Mouse (Mus musculus): ENCODE results near the gene Rnf41. TPM values are rescaled to one million over a fixed set of nuclear protein-coding genes. Genes with fewer than 3 reads are reported as not detected.

The Rnf41 gene
- total and polyA plus RNA-seq, 3 experiments: 28.4 to 41.7 (median 39.1) TPM

- no peak for DNase-seq
Observed at GRCm38 (mm10) chr10:128385902-128386301, 25.6 kb upstream of the Rnf41 start.

GRCm38 (mm10) chr10:128388941-128389340 lies 22.5 kb upstream of the Rnf41 start:
- DNase-seq: no peak

GRCm38 (mm10) chr10:128389570-128389969 lies 21.9 kb upstream of the Rnf41 start:
- DNase-seq: peak; percentile 89

GRCm38 (mm10) chr10:128390366-128390765 lies 21.1 kb upstream of the Rnf41 start:
- peak; percentile 77 for DNase-seq

GRCm38 (mm10) chr10:128391850-128392249 lies 19.6 kb upstream of the Rnf41 start:
- DNase-seq: no peak

- no peak for DNase-seq
Observed at GRCm38 (mm10) chr10:128396017-128396673, 15.3 kb upstream of the Rnf41 start.

- no peak for DNase-seq
Observed at GRCm38 (mm10) chr10:128396716-128397264, 14.7 kb upstream of the Rnf41 start.

- peak; percentile 60 for DNase-seq
Observed at GRCm38 (mm10) chr10:128397466-128397865, 14.0 kb upstream of the Rnf41 start.

- DNase-seq: no peak
Observed at GRCm38 (mm10) chr10:128400338-128400737, 11.1 kb upstream of the Rnf41 start.

- DNase-seq: no peak
Observed at GRCm38 (mm10) chr10:128401056-128401455, 10.4 kb upstream of the Rnf41 start, which contains the start of gene Slc39a5. TSS of gene Slc39a5 (minus strand) at chr10:128401229.

GRCm38 (mm10) chr10:128401638-128402037 lies 9.8 kb upstream of the Rnf41 start:
- no peak for DNase-seq

GRCm38 (mm10) chr10:128403931-128404330 lies 7.5 kb upstream of the Rnf41 start:
- DNase-seq: no peak

- DNase-seq: no peak
Observed at GRCm38 (mm10) chr10:128408591-128409535, 2.6 kb upstream of the Rnf41 start.

- DNase-seq: peak; percentile 98
Observed at GRCm38 (mm10) chr10:128409692-128410559, 1.5 kb upstream of the Rnf41 start.

GRCm38 (mm10) chr10:128410560-128410845 lies 954 bp upstream of the Rnf41 start:
- DNase-seq: no peak

- no peak for DNase-seq
Observed at GRCm38 (mm10) chr10:128412055-128412381, 561 bp downstream of the Rnf41 start.

GRCm38 (mm10) chr10:128412558-128412957 lies 1.1 kb downstream of the Rnf41 start:
- DNase-seq: no peak

GRCm38 (mm10) chr10:128413076-128413475 lies 1.6 kb downstream of the Rnf41 start:
- no peak for DNase-seq

- DNase-seq: no peak
Observed at GRCm38 (mm10) chr10:128414848-128415247, 3.4 kb downstream of the Rnf41 start.

GRCm38 (mm10) chr10:128422426-128422825 lies 11.0 kb downstream of the Rnf41 start:
- no peak for DNase-seq

GRCm38 (mm10) chr10:128424604-128425003 lies 13.1 kb downstream of the Rnf41 start:
- no peak for DNase-seq

GRCm38 (mm10) chr10:128425260-128425659 lies 13.8 kb downstream of the Rnf41 start:
- no peak for DNase-seq

All from adrenal gland, adult 2 months (tissue).